Mouse (Mus musculus) intestine, embryonic 16.5 days (tissue): ENCODE measurements around the gene Sgsm1. TPM values are rescaled to one million over a fixed set of nuclear protein-coding genes. Genes with fewer than 3 reads are reported as not detected.

Experiments
- ATAC-seq: fragments of 200-750 bp; cut with Nextera tagmentation; 2 replicates; pipeline ENCODE4 v1.8.0; 2017; ENCODE audit warnings: moderate TSS enrichment, moderate library complexity
- H3K27ac ChIP-seq: fragments of 300-500 bp; sonication (generic); 2 replicates; pipeline ENCODE4 v1.5.1; 2014; ENCODE audit warnings: mild to moderate bottlenecking, low read length
- H3K27me3 ChIP-seq: fragments of 300-500 bp; sonication (generic); replicated peaks from 2 replicates; pipeline ENCODE4 v1.6.1; 2014; ENCODE audit warnings: low read length, control low read depth, mixed read lengths; ENCODE audit not compliant: control insufficient read depth, insufficient read depth
- H3K36me3 ChIP-seq: fragments of 300-500 bp; sonication (generic); 2 replicates; pipeline ENCODE4 v1.6.1; 2014; ENCODE audit warnings: low read length, control low read depth; ENCODE audit not compliant: control insufficient read depth, insufficient read depth
- H3K4me1 ChIP-seq: fragments of 300-500 bp; sonication (generic); 2 replicates; pipeline ENCODE4 v1.6.1; 2014; ENCODE audit warnings: low read length, control low read depth, mixed read lengths; ENCODE audit not compliant: control insufficient read depth, insufficient read depth
- H3K4me2 ChIP-seq: fragments of 300-500 bp; sonication (generic); 2 replicates; pipeline ENCODE4 v1.6.1; 2014; ENCODE audit warnings: low read depth, low read length, control low read depth
- H3K4me3 ChIP-seq: fragments of 300-500 bp; sonication (generic); 2 replicates; pipeline ENCODE4 v1.5.1; 2014; ENCODE audit warnings: mild to moderate bottlenecking, low read length
- H3K9ac ChIP-seq: fragments of 300-500 bp; sonication (generic); 2 replicates; pipeline ENCODE4 v1.6.1; 2014; ENCODE audit warnings: low read depth, low read length
- H3K9me3 ChIP-seq: fragments of 300-500 bp; sonication (generic); 2 replicates; pipeline ENCODE4 v1.6.1; 2016; ENCODE audit warnings: low read length, control low read depth; ENCODE audit not compliant: control insufficient read depth
- WGBS: fragments of 180-500 bp; shearing (Covaris S2); extraction: QIAGEN DNeasy Blood & Tissue Kit; methylation state at CpG from one replicate; pipeline ENCODE4 v1.1.7; 2014; 5-methylcytosine and 5-hydroxymethylcytosine counted together
- polyA plus RNA-seq: library from polyadenylated mRNA; unstranded; fragments of >200 nt; fragmentation: Nextera tagmentation; extraction: Ambion mirVana; gene quantifications from 2 replicates; pipeline ENCODE4 v1.2.1, GENCODE M21; 2015

The Sgsm1 gene
- polyA plus RNA-seq, 1 experiment from 2014 or later = 10.3 TPM

GRCm38 (mm10) chr5:113332239-113332638 is 21.7 kb upstream of the Sgsm1 start:
- no peak overlapping the region for H3K9ac ChIP-seq
- WGBS = 37% methylated on average over 12 of the region's 12 CpGs
- no peak overlapping the region for H3K4me2 ChIP-seq
- peaks cover 11% of the 10 kb centered on the region for H3K4me1 ChIP-seq
- H3K4me3 ChIP-seq = no peak overlapping the region
- ATAC-seq = no peak
- H3K27me3 ChIP-seq = peaks cover 41% of the 10 kb centered on the region
- H3K36me3 ChIP-seq = no peaks in the 10 kb centered on the region
- no peaks in the 10 kb centered on the region for H3K9me3 ChIP-seq
- no peak overlapping the region for H3K27ac ChIP-seq

GRCm38 (mm10) chr5:113330202-113330601 is 19.6 kb upstream of the Sgsm1 start:
- Histone ChIP-seq H3K9me3 (no peaks in the 10 kb centered on the region), H3K36me3 (no peaks in the 10 kb centered on the region), H3K4me1 (peaks cover 3% of the 10 kb centered on the region; the same call in 1 of the 2 replicates), H3K9ac (no peak overlapping the region), H3K4me3 (no peak overlapping the region), H3K27ac (no peak overlapping the region), H3K27me3 (peaks cover 24% of the 10 kb centered on the region), H3K4me2 (no peak overlapping the region)
- ATAC-seq = no peak
- WGBS = 76% methylated on average over 3 of the region's 3 CpGs

- ATAC-seq = no peak
- Histone ChIP-seq H3K9me3 (no peaks in the 10 kb centered on the region), H3K4me3 (no peak overlapping the region), H3K36me3 (no peaks in the 10 kb centered on the region), H3K9ac (no peak overlapping the region), H3K27me3 (peaks cover 17% of the 10 kb centered on the region), H3K27ac (no peak overlapping the region), H3K4me1 (no peaks in the 10 kb centered on the region), H3K4me2 (no peak overlapping the region)
- 85% methylated on average over 8 of the region's 8 CpGs for WGBS
Measured at GRCm38 (mm10) chr5:113329463-113329862, 18.9 kb upstream of the Sgsm1 start.

- WGBS = 3% methylated on average over 38 of the region's 38 CpGs
- Histone ChIP-seq H3K4me1 (peaks cover 9% of the 10 kb centered on the region), H3K4me2 (peak overlapping the region; percentile 80), H3K9me3 (no peaks in the 10 kb centered on the region), H3K4me3 (peak overlapping the region; percentile 43), H3K9ac (0 out of 2 replicates have a peak overlapping the region, but pooled peaks have one; percentile 41), H3K27ac (no peak overlapping the region), H3K27me3 (peaks cover 2% of the 10 kb centered on the region; the same call in 1 of the 2 replicates), H3K36me3 (no peaks in the 10 kb centered on the region)
- ATAC-seq = peak; percentile 73
Measured at GRCm38 (mm10) chr5:113323784-113324638, 13.4 kb upstream of the Sgsm1 start.

GRCm38 (mm10) chr5:113313998-113314397 is 3.4 kb upstream of the Sgsm1 start:
- under 1% methylated on average over 24 of the region's 24 CpGs for WGBS
- peaks cover 9% of the 10 kb centered on the region; the same call in 1 of the 2 replicates for H3K27me3 ChIP-seq
- 0 out of 2 replicates have a peak, but pooled peaks have one; percentile 42 for ATAC-seq
- no peak overlapping the region for H3K4me2 ChIP-seq
- no peaks in the 10 kb centered on the region for H3K36me3 ChIP-seq
- H3K4me1 ChIP-seq = 0 out of 2 replicates have a peak, but pooled peaks cover 2% of the 10 kb centered on the region
- H3K9me3 ChIP-seq = no peaks in the 10 kb centered on the region
- no peak overlapping the region for H3K27ac ChIP-seq
- H3K9ac ChIP-seq = no peak overlapping the region
- no peak overlapping the region for H3K4me3 ChIP-seq

GRCm38 (mm10) chr5:113309491-113310376 is 852 bp downstream of the Sgsm1 start:
- WGBS = 60% methylated on average over 22 of the region's 22 CpGs

GRCm38 (mm10) chr5:113306750-113307477 is 3.7 kb downstream of the Sgsm1 start:
- WGBS = 4% methylated on average over 25 of the region's 25 CpGs
- no peaks in the 10 kb centered on the region for H3K9me3 ChIP-seq
- H3K4me3 ChIP-seq = peak overlapping the region; percentile 31
- peak overlapping the region; percentile 51; the same call in 1 of the 2 replicates for H3K9ac ChIP-seq
- H3K36me3 ChIP-seq = no peaks in the 10 kb centered on the region
- no peak overlapping the region for H3K27ac ChIP-seq
- H3K4me2 ChIP-seq = peak overlapping the region; percentile 50
- H3K27me3 ChIP-seq = peaks cover 13% of the 10 kb centered on the region; the same call in 1 of the 2 replicates
- peak; percentile 19 for ATAC-seq
- H3K4me1 ChIP-seq = peaks cover 14% of the 10 kb centered on the region; the same call in 1 of the 2 replicates

More at GRCm38 (mm10) chr5:113309491-113310376, 852 bp downstream of the Sgsm1 start:
- no peak for ATAC-seq
- H3K27me3 ChIP-seq = peaks cover 13% of the 10 kb centered on the region; the same call in 1 of the 2 replicates
- no peaks in the 10 kb centered on the region for H3K36me3 ChIP-seq
- H3K4me2 ChIP-seq = peak overlapping the region; percentile 96
- H3K4me1 ChIP-seq = peaks cover 14% of the 10 kb centered on the region; the same call in 1 of the 2 replicates
- H3K4me3 ChIP-seq = peak overlapping the region; percentile 65
- no peaks in the 10 kb centered on the region for H3K9me3 ChIP-seq
- H3K27ac ChIP-seq = no peak overlapping the region
- H3K9ac ChIP-seq = peak overlapping the region; percentile 76

- Histone ChIP-seq H3K36me3 (no peaks in the 10 kb centered on the region), H3K4me3 (no peak overlapping the region), H3K27ac (no peak overlapping the region), H3K27me3 (peaks cover 8% of the 10 kb centered on the region; the same call in 1 of the 2 replicates), H3K4me1 (peaks cover 18% of the 10 kb centered on the region), H3K9me3 (no peaks in the 10 kb centered on the region), H3K9ac (no peak overlapping the region), H3K4me2 (no peak overlapping the region)
- ATAC-seq = no peak
- 86% methylated on average over 5 of the region's 5 CpGs for WGBS
Measured at GRCm38 (mm10) chr5:113304527-113304926, 6.1 kb downstream of the Sgsm1 start.
